In genomic region chr11:24333111-24333510, GRCm38 (mm10) we compare ENCODE assay signal across 24 mouse cellular contexts.
DNase-seq lines count a peak whose midpoint lies in the region; ATAC-seq lines count a peak whose summit lies in the region.
"Had no signal": no experiment of that assay in that cellular context is flagged by ENCODE, and none has a peak within 500 bp of the region (broad histone marks: within the 10 kb centered on the region; RNA-seq: fewer than 3 reads in every experiment).

No protein-coding gene starts in this region.

- H3K4me2 ChIP-seq in intestine, embryonic 14.5 days (ENCODE audit: low read length) = no peak overlapping the region
- H3K4me2 ChIP-seq in intestine, embryonic 15.5 days (replicated peaks) = no peak overlapping the region
- H3K4me2 ChIP-seq in midbrain, embryonic 11.5 days = no peak overlapping the region
- no peak overlapping the region for H3K4me2 ChIP-seq in midbrain, embryonic 14.5 days (ENCODE audit: low read length)
- H3K4me2 ChIP-seq: embryonic facial prominence, embryonic 12.5 days; forebrain, embryonic 13.5 days had no signal

- 79% methylated on average over 6 of the region's 6 CpGs for WGBS in intestine, embryonic 14.5 days
- 72% methylated on average over 6 of the region's 6 CpGs for WGBS in intestine, embryonic 15.5 days
- WGBS in midbrain, embryonic 11.5 days = 90% methylated on average over 6 of the region's 6 CpGs
- 94% methylated on average over 6 of the region's 6 CpGs for WGBS in midbrain, embryonic 14.5 days
- WGBS in limb, embryonic 10.5 days = 93% methylated on average over 6 of the region's 6 CpGs

- no peak for ATAC-seq in intestine, embryonic 14.5 days (replicated peaks; ENCODE audit: low FRiP score, low TSS enrichment, low read depth)
- ATAC-seq in intestine, embryonic 15.5 days = no peak
- no peak for ATAC-seq in midbrain, embryonic 11.5 days (ENCODE audit: low FRiP score)
- ATAC-seq in midbrain, embryonic 14.5 days (ENCODE audit: low FRiP score, low TSS enrichment) = no peak
- ATAC-seq: activated CD4-positive, CD25-positive, alpha-beta regulatory T cell, adult 4 months; CD4-positive, CD25-positive, alpha-beta regulatory T cell, adult 4 months; forebrain, embryonic 13.5 days; Patski had no signal

- no peaks in the 10 kb centered on the region for H3K4me1 ChIP-seq in intestine, embryonic 14.5 days (replicated peaks; ENCODE audit: control insufficient read depth, insufficient read depth, low read length)
- no peaks in the 10 kb centered on the region for H3K4me1 ChIP-seq in intestine, embryonic 15.5 days (replicated peaks)
- no peaks in the 10 kb centered on the region for H3K4me1 ChIP-seq in midbrain, embryonic 11.5 days (ENCODE audit: control insufficient read depth, insufficient read depth, low read length)
- H3K4me1 ChIP-seq in midbrain, embryonic 14.5 days (ENCODE audit: control insufficient read depth, insufficient read depth, low read length) = no peaks in the 10 kb centered on the region
- H3K4me1 ChIP-seq in limb, embryonic 10.5 days = peaks cover 7% of the 10 kb centered on the region; the same call in 1 of the 2 replicates
- H3K4me1 ChIP-seq: embryonic facial prominence, embryonic 12.5 days had no signal

- peak; percentile 59 for DNase-seq in heart, adult 11 months
- no peak for DNase-seq in heart, postnatal 10 days
- peak; percentile 23 for DNase-seq in intestine, embryonic 14.5 days (ENCODE audit: low spot score)
- peak; percentile 57 for DNase-seq in midbrain, embryonic 11.5 days (ENCODE audit: low spot score, missing footprints)
- DNase-seq in midbrain, embryonic 14.5 days = no peak
- peak; percentile 13 for DNase-seq in limb, embryonic 10.5 days (ENCODE audit: low spot score)
- DNase-seq: adrenal gland, adult 8-10 months; adrenal gland, postnatal 14 days; adrenal gland, postnatal 36 days; B cell, adult 2 months; cerebellum, adult 11-12 months; cerebellum, adult 2 months; cerebellum, adult 9-10 months; cerebellum, postnatal 10 days; cerebellum, postnatal 25 days had no signal

- H3K9me3 ChIP-seq in intestine, embryonic 14.5 days (ENCODE audit: control insufficient read depth, low read length) = no peaks in the 10 kb centered on the region
- no peaks in the 10 kb centered on the region for H3K9me3 ChIP-seq in intestine, embryonic 15.5 days
- no peaks in the 10 kb centered on the region for H3K9me3 ChIP-seq in midbrain, embryonic 11.5 days (ENCODE audit: control insufficient read depth, low read length)
- H3K9me3 ChIP-seq in midbrain, embryonic 14.5 days (ENCODE audit: control insufficient read depth, low read length) = no peaks in the 10 kb centered on the region
- H3K9me3 ChIP-seq in limb, embryonic 10.5 days (replicated peaks) = no peaks in the 10 kb centered on the region
- H3K9me3 ChIP-seq: embryonic facial prominence, embryonic 10.5 days; embryonic facial prominence, embryonic 12.5 days; forebrain, embryonic 13.5 days; G1E had no signal

- intact Hi-C loops in heart, postnatal 10 days (cut with DNase I) = no loop called here

- no peak overlapping the region for H3K27ac ChIP-seq in intestine, embryonic 14.5 days (ENCODE audit: low read depth)
- no peak overlapping the region for H3K27ac ChIP-seq in intestine, embryonic 15.5 days
- H3K27ac ChIP-seq in midbrain, embryonic 11.5 days (ENCODE audit: low read depth, low read length) = no peak overlapping the region
- H3K27ac ChIP-seq in midbrain, embryonic 14.5 days (replicated peaks; ENCODE audit: low read depth, low read length) = no peak overlapping the region
- H3K27ac ChIP-seq in limb, embryonic 10.5 days = no peak overlapping the region
- H3K27ac ChIP-seq: embryonic facial prominence, embryonic 10.5 days; embryonic facial prominence, embryonic 12.5 days; forebrain, embryonic 13.5 days had no signal

- H3K36me3 ChIP-seq in intestine, embryonic 14.5 days (ENCODE audit: control insufficient read depth, insufficient read depth, low read length) = no peaks in the 10 kb centered on the region
- H3K36me3 ChIP-seq in intestine, embryonic 15.5 days = no peaks in the 10 kb centered on the region
- H3K36me3 ChIP-seq in midbrain, embryonic 11.5 days (ENCODE audit: control insufficient read depth, insufficient read depth, low read length) = no peaks in the 10 kb centered on the region
- H3K36me3 ChIP-seq in midbrain, embryonic 14.5 days (ENCODE audit: control insufficient read depth, insufficient read depth, low read length) = no peaks in the 10 kb centered on the region
- no peaks in the 10 kb centered on the region for H3K36me3 ChIP-seq in limb, embryonic 10.5 days
- H3K36me3 ChIP-seq: embryonic facial prominence, embryonic 10.5 days; embryonic facial prominence, embryonic 12.5 days; G1E had no signal

- no peaks in the 10 kb centered on the region for H3K27me3 ChIP-seq in intestine, embryonic 14.5 days (replicated peaks; ENCODE audit: control insufficient read depth, insufficient read depth, low read length)
- H3K27me3 ChIP-seq in intestine, embryonic 15.5 days (replicated peaks) = no peaks in the 10 kb centered on the region
- no peaks in the 10 kb centered on the region for H3K27me3 ChIP-seq in midbrain, embryonic 11.5 days (ENCODE audit: control insufficient read depth, insufficient read depth, low read length)
- H3K27me3 ChIP-seq in midbrain, embryonic 14.5 days (ENCODE audit: control insufficient read depth, insufficient read depth, low read length) = no peaks in the 10 kb centered on the region
- no peaks in the 10 kb centered on the region for H3K27me3 ChIP-seq in limb, embryonic 10.5 days (ENCODE audit: low read depth, poor library complexity, severe bottlenecking)
- H3K27me3 ChIP-seq: CH12.LX; embryonic facial prominence, embryonic 12.5 days; Patski had no signal

- H3K4me3 ChIP-seq in intestine, embryonic 14.5 days (ENCODE audit: low read depth, low read length) = no peak overlapping the region
- H3K4me3 ChIP-seq in intestine, embryonic 15.5 days (replicated peaks) = no peak overlapping the region
- H3K4me3 ChIP-seq in midbrain, embryonic 11.5 days (ENCODE audit: low read depth, low read length) = no peak overlapping the region
- no peak overlapping the region for H3K4me3 ChIP-seq in midbrain, embryonic 14.5 days (replicated peaks; ENCODE audit: low read depth, low read length)
- no peak overlapping the region for H3K4me3 ChIP-seq in limb, embryonic 10.5 days
- H3K4me3 ChIP-seq: embryonic facial prominence, embryonic 10.5 days; embryonic facial prominence, embryonic 12.5 days; forebrain, embryonic 13.5 days had no signal

- no peak overlapping the region for H3K9ac ChIP-seq in intestine, embryonic 14.5 days (ENCODE audit: low read length)
- H3K9ac ChIP-seq in intestine, embryonic 15.5 days = no peak overlapping the region
- H3K9ac ChIP-seq in midbrain, embryonic 11.5 days (ENCODE audit: low read length) = no peak overlapping the region
- no peak overlapping the region for H3K9ac ChIP-seq in midbrain, embryonic 14.5 days (replicated peaks; ENCODE audit: low read length)
- H3K9ac ChIP-seq: embryonic facial prominence, embryonic 12.5 days; forebrain, embryonic 13.5 days had no signal

Comparison
In these comparisons a context has a peak if more than half of its experiments do, and no peak if none do; other contexts are left out.
1. DNase-seq: peak in heart, adult 11 months (single experiment), intestine, embryonic 14.5 days (single experiment), midbrain, embryonic 11.5 days (single experiment) and limb, embryonic 10.5 days (single experiment); none in heart, postnatal 10 days (0 of 2) and midbrain, embryonic 14.5 days (single experiment).